Mouse (Mus musculus): ENCODE measurements around the gene Elmsan1.

DNA sequence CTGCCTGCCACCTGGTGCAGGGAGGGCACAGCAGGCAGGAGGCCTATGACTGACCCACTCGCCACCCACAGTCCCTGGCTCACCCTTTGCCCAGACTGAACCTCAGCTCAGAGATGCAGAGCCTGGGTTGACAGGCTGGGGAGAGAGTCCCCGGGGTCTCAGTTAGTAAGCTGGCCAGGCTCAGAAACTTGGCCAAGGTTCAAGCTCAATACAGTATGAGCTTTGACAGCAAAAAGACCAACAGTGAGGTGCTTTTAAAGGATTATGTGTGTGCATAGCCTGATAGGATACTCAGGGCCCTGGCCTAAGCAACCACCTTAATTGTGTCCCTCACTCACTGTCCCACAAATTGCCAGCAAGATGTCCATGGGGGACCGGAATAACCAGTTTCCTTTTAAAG is 38.6 kb downstream of the Elmsan1 start:
- TF ChIP-seq CTCF (IDR thresholded peaks at IDR 0.05; ENCODE audit: borderline replicate concordance, control insufficient read depth, extremely low read depth, insufficient read depth, low read length, poor library complexity), result no peak
- no peak for TF ChIP-seq POLR2A (IDR thresholded peaks at IDR 0.05; ENCODE audit: control insufficient read depth, extremely low read depth, insufficient read depth, low read length, poor library complexity)
